Mouse (Mus musculus) erythroblast, embryonic 14.5 days (primary cell): ENCODE measurements around the gene Zbtb46.

Experiments
- GATA1 ChIP-seq: IDR thresholded peaks from 2 replicates; pipeline ENCODE4 v1.6.1; 2012; ENCODE audit warnings: low read length, inconsistent platforms, mixed read lengths
- TAL1 ChIP-seq: IDR thresholded peaks from 3 replicates; pipeline ENCODE4 v1.6.1; 2012; ENCODE audit warnings: low read length, inconsistent platforms, mixed read lengths

GRCm38 (mm10) chr2:181364487-181364859 lies 94.8 kb downstream of the Zbtb46 start:
- TF ChIP-seq TAL1 (no peak), GATA1 (no peak)
